Mouse (Mus musculus): Measurements from ENCODE around the gene Cadm4. TPM values are rescaled to one million over a fixed set of nuclear protein-coding genes. Genes with fewer than 3 reads are reported as not detected.
A peak's percentile ranks its signal among the peaks of the same experiment; 100 is the strongest.

The Cadm4 gene
- polyA plus RNA-seq, 1 experiment from 2014 or later: 71.3 TPM

DNA sequence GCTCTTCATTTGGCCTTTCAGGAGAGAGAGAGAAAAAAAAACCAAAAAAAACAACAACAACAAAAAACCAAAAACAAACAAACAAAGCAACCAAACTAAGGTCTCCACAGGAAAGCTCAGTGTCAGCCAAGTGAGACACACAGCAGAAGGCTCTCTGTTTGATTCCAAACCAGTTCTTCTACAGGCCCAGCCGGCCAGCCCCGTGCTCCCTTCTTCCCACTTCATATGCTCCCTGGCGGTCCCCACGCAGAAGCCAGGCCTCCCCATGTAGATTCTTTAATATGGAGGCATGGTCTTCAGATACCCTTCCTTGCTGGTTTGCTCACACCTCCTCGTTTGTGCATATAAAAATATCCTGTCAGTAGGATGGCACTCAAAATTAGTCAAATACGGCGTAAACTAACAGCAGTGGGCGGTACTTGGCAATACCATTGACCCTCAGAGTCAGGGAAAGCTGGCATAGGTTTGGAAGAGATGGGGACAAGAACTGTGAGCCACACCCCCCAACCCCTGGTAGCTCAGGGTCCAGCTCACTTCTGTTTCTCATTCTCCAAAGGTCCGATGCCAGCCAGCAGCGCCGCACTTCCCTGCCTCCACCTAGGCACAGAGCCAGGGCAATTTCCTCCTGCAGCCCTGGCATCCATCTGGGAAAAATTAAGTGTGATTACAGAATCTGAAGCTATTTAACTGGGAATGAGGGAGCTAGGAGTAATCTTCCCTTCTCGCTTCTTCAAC lies 44.0 kb downstream of the Cadm4 start:
- H3K27me3 ChIP-seq: no peaks in the 10 kb centered on the region
- H3K27ac ChIP-seq (replicated peaks): no peak overlapping the region; the same call in 1 of the 2 replicates
- H3K9me3 ChIP-seq: no peaks in the 10 kb centered on the region
- no peak for ATAC-seq (ENCODE audit: low read depth)
- H3K4me3 ChIP-seq: no peak overlapping the region
- peaks cover 2% of the 10 kb centered on the region; the same call in 1 of the 2 replicates for H3K36me3 ChIP-seq
- WGBS: 84% methylated on average over 12 of the region's 12 CpGs
- H3K9ac ChIP-seq: no peak overlapping the region
- peaks cover 11% of the 10 kb centered on the region for H3K4me1 ChIP-seq (replicated peaks)
- H3K4me2 ChIP-seq: no peak overlapping the region

DNA sequence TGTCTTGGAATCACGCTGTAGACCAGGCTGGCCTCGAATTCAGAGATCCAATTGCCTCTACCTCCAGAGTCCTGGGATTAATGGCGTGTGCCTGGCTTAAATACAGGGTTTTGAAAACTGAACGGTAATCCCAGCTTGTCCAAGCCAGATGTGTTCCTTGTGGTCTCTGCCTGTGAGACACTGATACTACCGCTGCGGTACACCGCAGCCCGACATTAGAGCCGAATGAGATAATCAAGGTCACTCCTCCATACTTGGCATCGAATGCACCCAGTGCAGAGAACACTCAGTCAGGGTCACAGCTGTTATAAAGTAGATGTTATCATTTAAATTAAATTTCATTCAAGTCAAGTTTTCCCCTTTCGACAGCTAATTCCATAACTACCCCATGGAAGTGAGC lies 47.0 kb downstream of the Cadm4 start:
- no peak overlapping the region for H3K4me3 ChIP-seq
- H3K27me3 ChIP-seq: peaks cover 8% of the 10 kb centered on the region
- H3K4me2 ChIP-seq: no peak overlapping the region
- peaks cover 35% of the 10 kb centered on the region for H3K4me1 ChIP-seq (replicated peaks)
- H3K9ac ChIP-seq: no peak overlapping the region
- no peak overlapping the region for H3K27ac ChIP-seq (replicated peaks)
- ATAC-seq (ENCODE audit: low read depth): no peak
- WGBS: 94% methylated on average over 11 of the region's 11 CpGs
- no peaks in the 10 kb centered on the region for H3K9me3 ChIP-seq
- H3K36me3 ChIP-seq: peaks cover 14% of the 10 kb centered on the region

GRCm38 (mm10) chr7:24529580-24529979 lies 47.8 kb downstream of the Cadm4 start:
- no peaks in the 10 kb centered on the region for H3K9me3 ChIP-seq
- WGBS: 61% methylated on average over 11 of the region's 11 CpGs
- H3K9ac ChIP-seq: peak overlapping the region; percentile 81
- ATAC-seq (ENCODE audit: low read depth): peak; percentile 3; the same call in 1 of the 2 replicates
- peak overlapping the region; percentile 89 for H3K27ac ChIP-seq (replicated peaks)
- H3K4me3 ChIP-seq: peak overlapping the region; percentile 59
- peaks cover 9% of the 10 kb centered on the region for H3K27me3 ChIP-seq
- H3K4me2 ChIP-seq: peak overlapping the region; percentile 88
- H3K36me3 ChIP-seq: peaks cover 21% of the 10 kb centered on the region
- peaks cover 42% of the 10 kb centered on the region for H3K4me1 ChIP-seq (replicated peaks)

GRCm38 (mm10) chr7:24530062-24530931 lies 48.5 kb downstream of the Cadm4 start, which contains the start of gene Irgq:
TSS of gene Irgq (plus strand) at chr7:24530689.
- H3K36me3 ChIP-seq: peaks cover 28% of the 10 kb centered on the region
- peak within 1 kb of the TSS; percentile 88 for H3K4me2 ChIP-seq
- H3K9me3 ChIP-seq: no peaks in the 10 kb centered on the region
- WGBS: 2% methylated on average over 44 of the region's 44 CpGs
- peak; percentile 94 for ATAC-seq (ENCODE audit: low read depth)
- peak within 1 kb of the TSS; percentile 89 for H3K27ac ChIP-seq (replicated peaks)
- H3K9ac ChIP-seq: peak within 1 kb of the TSS; percentile 93
- H3K4me1 ChIP-seq (replicated peaks): peaks cover 49% of the 10 kb centered on the region
- peak within 1 kb of the TSS; percentile 59 for H3K4me3 ChIP-seq
- peaks cover 9% of the 10 kb centered on the region for H3K27me3 ChIP-seq

DNA sequence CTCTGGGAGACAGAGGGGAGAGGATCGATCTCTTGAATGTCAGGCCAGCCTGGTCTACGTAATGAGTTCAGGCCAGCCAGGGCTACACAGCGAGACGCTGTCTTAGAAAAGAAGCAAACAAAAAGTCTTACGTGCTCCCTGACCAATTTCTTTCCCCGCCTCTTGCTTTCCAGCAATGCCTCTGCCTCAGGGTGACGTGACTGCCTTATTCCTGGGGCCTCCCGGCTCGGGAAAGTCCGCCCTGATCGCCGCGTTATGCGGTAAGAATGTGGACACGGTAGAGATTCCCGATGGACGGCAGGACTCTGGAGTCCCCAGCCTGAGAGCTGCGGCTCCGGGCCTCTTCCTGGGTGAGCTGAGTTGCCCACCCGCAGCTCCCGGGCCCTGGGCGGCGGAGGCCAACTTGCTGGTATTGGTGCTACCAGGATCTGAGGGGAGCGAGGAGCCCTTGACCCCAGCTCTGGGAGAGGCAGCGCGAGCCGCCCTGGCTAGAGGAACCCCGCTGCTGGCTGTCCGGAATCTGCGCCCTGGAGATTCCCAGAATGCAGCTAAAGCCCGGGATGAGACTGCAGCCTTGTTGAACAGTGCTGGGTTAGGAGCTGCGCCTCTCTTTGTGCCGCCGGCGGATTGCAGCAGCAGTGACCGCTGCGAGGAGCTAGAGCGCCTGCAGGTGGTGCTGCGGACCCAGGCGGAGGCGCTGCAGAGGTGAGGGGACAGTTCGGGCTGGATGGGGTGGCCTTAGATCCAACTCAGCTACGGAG lies 49.6 kb downstream of the Cadm4 start:
- peaks cover 9% of the 10 kb centered on the region for H3K27me3 ChIP-seq
- peak overlapping the region; percentile 83 for H3K27ac ChIP-seq (replicated peaks)
- H3K4me3 ChIP-seq: peak overlapping the region; percentile 59
- peak overlapping the region; percentile 88 for H3K4me2 ChIP-seq
- H3K4me1 ChIP-seq (replicated peaks): peaks cover 51% of the 10 kb centered on the region
- H3K9me3 ChIP-seq: no peaks in the 10 kb centered on the region
- peak; percentile 42 for ATAC-seq (ENCODE audit: low read depth)
- peak overlapping the region; percentile 93 for H3K9ac ChIP-seq
- WGBS: 2% methylated on average over 43 of the region's 43 CpGs
- peaks cover 39% of the 10 kb centered on the region for H3K36me3 ChIP-seq

DNA sequence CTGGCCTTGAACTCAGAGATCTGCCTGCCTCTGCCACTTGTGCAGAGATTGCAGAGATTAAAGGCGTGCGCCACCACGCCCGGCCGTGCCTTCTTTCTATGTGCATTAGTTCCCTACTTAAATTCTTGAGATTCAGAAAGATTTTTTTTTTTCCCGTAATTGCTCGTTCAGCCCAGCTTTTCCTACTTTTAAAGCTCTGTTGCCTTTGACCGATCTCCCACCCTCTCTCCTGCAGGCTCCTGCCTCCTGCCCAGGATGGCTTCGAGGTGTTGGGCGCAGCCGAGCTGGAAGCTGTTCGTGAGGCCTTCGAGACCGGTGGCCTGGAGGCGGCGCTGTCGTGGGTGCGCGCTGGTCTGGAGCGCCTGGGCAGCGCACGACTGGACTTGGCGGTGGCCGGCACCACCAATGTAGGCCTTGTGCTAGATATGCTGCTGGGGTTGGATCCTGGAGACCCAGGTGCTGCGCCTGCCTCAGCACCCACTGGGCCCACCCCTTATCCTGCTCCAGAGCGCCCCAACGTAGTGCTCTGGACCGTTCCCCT lies 51.3 kb downstream of the Cadm4 start:
- H3K4me3 ChIP-seq: no peak overlapping the region

DNA sequence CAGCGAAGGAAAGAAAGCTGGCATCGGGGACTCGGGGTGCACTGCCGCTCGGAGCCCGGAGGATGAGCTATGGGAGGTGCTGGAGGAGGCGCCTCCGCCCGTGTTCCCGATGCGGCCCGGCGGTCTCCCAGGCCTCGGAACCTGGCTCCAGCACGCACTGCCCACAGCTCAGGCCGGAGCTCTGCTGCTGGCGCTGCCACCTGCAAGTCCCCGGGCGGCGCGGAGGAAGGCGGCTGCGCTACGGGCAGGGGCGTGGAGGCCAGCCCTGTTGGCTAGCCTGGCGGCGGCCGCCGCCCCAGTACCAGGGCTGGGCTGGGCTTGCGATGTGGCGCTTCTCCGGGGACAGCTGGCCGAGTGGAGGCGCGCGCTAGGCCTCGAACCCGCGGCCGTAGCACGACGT lies 52.0 kb downstream of the Cadm4 start:
- Histone ChIP-seq H3K9ac (peak overlapping the region; percentile 62), H3K4me3 (peak overlapping the region; percentile 22), H3K27ac (replicated peaks) (no peak overlapping the region), H3K27me3 (peaks cover 9% of the 10 kb centered on the region), H3K4me2 (peak overlapping the region; percentile 40), H3K4me1 (replicated peaks) (peaks cover 51% of the 10 kb centered on the region), H3K9me3 (no peaks in the 10 kb centered on the region), H3K36me3 (peaks cover 44% of the 10 kb centered on the region)
- ATAC-seq (ENCODE audit: low read depth): no peak
- WGBS: 22% methylated on average over 42 of the region's 42 CpGs

More for the DNA sequence above, 51.3 kb downstream of the Cadm4 start:
- H3K4me2 ChIP-seq: peak overlapping the region; percentile 40
- peaks cover 9% of the 10 kb centered on the region for H3K27me3 ChIP-seq
- ATAC-seq (ENCODE audit: low read depth): no peak
- peaks cover 51% of the 10 kb centered on the region for H3K4me1 ChIP-seq (replicated peaks)
- peaks cover 44% of the 10 kb centered on the region for H3K36me3 ChIP-seq
- no peaks in the 10 kb centered on the region for H3K9me3 ChIP-seq
- peak overlapping the region; percentile 62; the same call in 1 of the 2 replicates for H3K9ac ChIP-seq
- no peak overlapping the region for H3K27ac ChIP-seq (replicated peaks)
- WGBS: 57% methylated on average over 28 of the region's 28 CpGs

DNA sequence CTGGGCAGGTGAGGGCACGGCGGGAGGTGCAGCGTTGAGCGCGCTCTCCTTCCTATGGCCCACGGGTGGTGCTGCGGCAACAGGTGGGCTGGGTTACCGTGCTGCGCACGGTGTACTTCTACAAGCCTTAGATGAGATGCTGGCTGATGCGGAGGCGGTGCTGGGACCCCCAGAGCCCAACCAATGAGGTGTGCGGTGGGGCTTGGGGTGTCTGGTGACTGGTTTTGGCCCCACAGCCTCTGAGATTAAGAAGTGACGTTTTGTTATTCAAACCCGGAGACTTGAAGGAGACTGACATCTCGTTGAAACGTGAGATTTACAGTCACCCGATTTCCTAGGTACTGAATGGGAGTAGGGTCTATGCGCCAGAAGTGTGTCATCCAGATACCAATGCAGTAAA lies 52.5 kb downstream of the Cadm4 start:
- peak overlapping the region; percentile 40 for H3K4me2 ChIP-seq
- peaks cover 44% of the 10 kb centered on the region for H3K36me3 ChIP-seq
- peaks cover 47% of the 10 kb centered on the region for H3K4me1 ChIP-seq (replicated peaks)
- peaks cover 9% of the 10 kb centered on the region for H3K27me3 ChIP-seq
- H3K9ac ChIP-seq: peak overlapping the region; percentile 62
- H3K27ac ChIP-seq (replicated peaks): no peak overlapping the region
- 29% methylated on average over 19 of the region's 19 CpGs for WGBS
- H3K9me3 ChIP-seq: no peaks in the 10 kb centered on the region
- ATAC-seq (ENCODE audit: low read depth): no peak
- peak overlapping the region; percentile 22 for H3K4me3 ChIP-seq

- H3K36me3 ChIP-seq: peaks cover 44% of the 10 kb centered on the region
- H3K4me3 ChIP-seq: no peak overlapping the region
- H3K9me3 ChIP-seq: no peaks in the 10 kb centered on the region
- 64% methylated on average over 4 of the region's 4 CpGs for WGBS
- peaks cover 34% of the 10 kb centered on the region for H3K4me1 ChIP-seq (replicated peaks)
- peak overlapping the region; percentile 23; the same call in 1 of the 2 replicates for H3K27ac ChIP-seq (replicated peaks)
- peaks cover 9% of the 10 kb centered on the region for H3K27me3 ChIP-seq
- H3K4me2 ChIP-seq: no peak overlapping the region
- H3K9ac ChIP-seq: no peak overlapping the region
- no peak for ATAC-seq (ENCODE audit: low read depth)
Observed at GRCm38 (mm10) chr7:24537081-24537480, 55.3 kb downstream of the Cadm4 start.

DNA sequence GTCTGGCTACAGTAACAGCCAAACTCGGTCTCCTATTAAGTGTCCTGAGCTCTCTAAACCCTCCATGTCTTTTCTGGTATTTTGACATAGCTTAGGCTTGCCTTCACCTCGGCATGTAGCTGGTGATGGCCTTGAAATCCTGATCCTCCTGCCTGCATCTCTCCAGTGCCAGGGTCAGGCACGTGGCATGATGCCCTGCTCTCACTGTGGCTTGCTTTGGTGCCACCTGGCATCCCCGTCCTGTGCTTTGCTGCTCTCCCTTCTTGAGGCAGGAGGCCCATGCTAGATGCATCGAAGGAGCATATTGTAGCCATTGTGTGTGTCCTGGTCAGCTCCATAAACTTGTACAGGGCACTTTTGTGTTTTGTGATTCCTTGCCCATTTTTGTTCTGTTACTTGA lies 55.8 kb downstream of the Cadm4 start:
- peaks cover 29% of the 10 kb centered on the region for H3K4me1 ChIP-seq (replicated peaks)
- peak overlapping the region; percentile 23; the same call in 1 of the 2 replicates for H3K27ac ChIP-seq (replicated peaks)
- no peak for ATAC-seq (ENCODE audit: low read depth)
- peaks cover 41% of the 10 kb centered on the region for H3K36me3 ChIP-seq
- peaks cover 9% of the 10 kb centered on the region for H3K27me3 ChIP-seq
- 81% methylated on average over 5 of the region's 5 CpGs for WGBS
- no peaks in the 10 kb centered on the region for H3K9me3 ChIP-seq
- no peak overlapping the region for H3K9ac ChIP-seq
- H3K4me2 ChIP-seq: no peak overlapping the region
- no peak overlapping the region for H3K4me3 ChIP-seq

DNA sequence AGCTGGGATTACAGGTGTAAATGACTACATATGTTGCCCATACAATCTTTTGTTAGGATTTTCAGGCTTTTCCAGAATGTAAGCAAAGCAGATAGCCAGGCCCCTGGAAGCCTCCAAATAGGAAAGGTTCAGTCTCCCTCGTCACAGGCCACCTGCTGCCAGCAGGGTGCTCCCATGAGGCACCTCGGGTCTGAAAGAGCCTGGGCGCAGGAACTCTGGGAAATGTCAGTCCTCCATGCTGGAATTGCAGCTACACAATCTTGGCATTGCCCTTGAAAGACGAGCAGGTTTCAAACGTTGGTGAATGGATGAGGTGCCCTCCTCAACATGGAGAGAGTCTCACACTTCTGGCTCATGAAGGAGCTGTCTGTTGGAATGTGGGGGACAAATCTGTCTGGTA lies 56.3 kb downstream of the Cadm4 start:
- Histone ChIP-seq H3K4me1 (replicated peaks) (peaks cover 24% of the 10 kb centered on the region), H3K27me3 (peaks cover 6% of the 10 kb centered on the region), H3K9me3 (no peaks in the 10 kb centered on the region), H3K36me3 (peaks cover 38% of the 10 kb centered on the region), H3K4me2 (no peak overlapping the region), H3K27ac (replicated peaks) (0 out of 2 replicates have a peak overlapping the region, but pooled peaks have one; percentile 23), H3K9ac (no peak overlapping the region), H3K4me3 (no peak overlapping the region)
- ATAC-seq (ENCODE audit: low read depth): no peak
- WGBS: 46% methylated on average over 5 of the region's 5 CpGs

Data from neural tube, embryonic 13.5 days (tissue).